Mouse (Mus musculus) gastrocnemius, postnatal 14 days (tissue): ENCODE results near the gene H2-Ob. TPM values are rescaled to one million over a fixed set of nuclear protein-coding genes. Genes with fewer than 3 reads are reported as not detected.

Source experiments
- DNase-seq: peaks from one replicate; pipeline ENCODE4 v3.0.0; 2021; ENCODE audit warnings: mixed read lengths
- intact Hi-C: fragments of 180-260 bp; cut with DNase I; formaldehyde crosslinking; loops from one replicate; pipeline ENCODE4 v1.15.1; 2025; ENCODE audit warnings: low total_unique reads
- total RNA-seq, 2 experiments: library from RNA; stranded (reverse); gene quantifications; 2 replicates each; pipeline ENCODE4 v1.2.3; 2021

Gene H2-Ob
- total RNA-seq, 2 experiments from 2014 or later, result 0.13 TPM; not detected in 1

GRCm38 (mm10) chr17:34300071-34300470, 61.4 kb downstream of the H2-Ob start:
- intact Hi-C loops, result no loop called here
- DNase-seq, result no peak

- no peak for DNase-seq
- intact Hi-C loops, result no loop called here
Measured at GRCm38 (mm10) chr17:34300691-34301566, 62.2 kb downstream of the H2-Ob start.

- DNase-seq, result no peak
- intact Hi-C loops, result no loop called here
Measured at GRCm38 (mm10) chr17:34301670-34302190, 63.0 kb downstream of the H2-Ob start.

GRCm38 (mm10) chr17:34303789-34304188, 65.1 kb downstream of the H2-Ob start:
- intact Hi-C loops, result no loop called here
- DNase-seq, result no peak

Other genes starting within 250 kb of the H2-Ob start
- 10 to 100 TPM; 26.5 to 40.1 TPM for gene H2-K1, start 238.6 kb upstream of the H2-Ob start, total RNA-seq
- gene Ring1, start 214.2 kb upstream of the H2-Ob start, total RNA-seq, result 10 to 100 TPM; 11.3 to 13.1 TPM
- gene H2-Ke6, start 210.8 kb upstream of the H2-Ob start, total RNA-seq, result 10 to 100 TPM; 50.1 to 51.3 TPM
- gene Slc39a7, start 207.2 kb upstream of the H2-Ob start, total RNA-seq, result 10 to 100 TPM; 44.9 to 60.1 TPM
- 10 to 100 TPM; 35.2 to 35.8 TPM for gene Rxrb, start 207.1 kb upstream of the H2-Ob start, total RNA-seq
- 10 to 100 TPM; 51.1 to 56.0 TPM for gene Col11a2, start 199.5 kb upstream of the H2-Ob start, total RNA-seq
- not detected for gene H2-Oa, start 146.6 kb upstream of the H2-Ob start, total RNA-seq
- 1 to 10 TPM; 2.3 to 3.6 TPM for gene H2-DMa, start 119.4 kb upstream of the H2-Ob start, total RNA-seq
- 10 to 100 TPM; 75.2 to 75.5 TPM for gene Brd2, start 116.3 kb upstream of the H2-Ob start, total RNA-seq
- under 1 TPM; 0.45 to 0.47 TPM for gene H2-DMb2, start 95.6 kb upstream of the H2-Ob start, total RNA-seq
- gene H2-DMb1, start 85.8 kb upstream of the H2-Ob start, total RNA-seq, result 1 to 10 TPM; 1.0 to 1.4 TPM
- 1 to 10 TPM; 1.7 to 2.6 TPM for gene Tap1, start 51.4 kb upstream of the H2-Ob start, total RNA-seq
- gene Psmb9, start 51.1 kb upstream of the H2-Ob start, total RNA-seq, result 1 to 10 TPM; 1.8 to 2.0 TPM
- 1 to 10 TPM; 2.9 to 3.4 TPM for gene Psmb8, start 41.2 kb upstream of the H2-Ob start, total RNA-seq
- gene Tap2, start 35.4 kb upstream of the H2-Ob start, total RNA-seq, result 1 to 10 TPM; 4.7 to 5.3 TPM
- 1 to 10 TPM; 2.8 to 3.1 TPM for gene H2-Ab1, start 18.8 kb downstream of the H2-Ob start, total RNA-seq
- gene H2-Aa, start 48.9 kb downstream of the H2-Ob start, total RNA-seq, result 1 to 10 TPM; 2.8 to 3.9 TPM
- gene H2-Eb1, start 67.0 kb downstream of the H2-Ob start, total RNA-seq, result 1 to 10 TPM; 2.8 to 3.7 TPM
- gene H2-Eb2, start 86.8 kb downstream of the H2-Ob start, total RNA-seq, result not detected
- gene Btnl2, start 115.9 kb downstream of the H2-Ob start, total RNA-seq, result under 1 TPM; 0.39 to 0.42 TPM
- gene Btnl1, start 138.2 kb downstream of the H2-Ob start, total RNA-seq, result not detected
- gene BC051142, start 159.9 kb downstream of the H2-Ob start, total RNA-seq, result under 1 TPM in 1 of 2 experiments, not detected in 1; 0.21 TPM
- gene Btnl4, start 238.4 kb downstream of the H2-Ob start, total RNA-seq, result not detected